Mouse (Mus musculus): ENCODE results near the gene Cacna2d3. TPM values are rescaled to one million over a fixed set of nuclear protein-coding genes. Genes with fewer than 3 reads are reported as not detected.

Gene Cacna2d3
- total and polyA plus RNA-seq, 3 experiments, result 0.61 to 0.78 (median 0.70) TPM

DNA sequence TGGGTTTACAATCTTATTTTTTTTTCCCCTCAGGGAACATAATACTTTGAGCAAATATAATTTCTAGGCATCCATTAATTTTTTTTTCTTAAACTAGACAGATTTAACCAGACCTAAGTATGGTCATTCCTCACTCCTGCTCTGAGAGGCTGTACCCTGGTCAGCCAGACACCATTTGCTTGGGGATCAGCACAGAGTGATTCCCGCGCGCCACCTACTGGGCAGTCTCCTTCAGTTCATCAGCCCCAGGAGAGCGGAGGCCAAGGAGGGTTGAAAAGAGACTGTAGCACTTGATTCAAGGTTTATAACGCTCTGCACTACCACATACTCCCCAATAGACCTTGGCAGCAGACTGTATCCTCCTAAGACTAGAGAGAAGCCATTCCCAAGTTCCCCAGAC is 631.6 kb downstream of the Cacna2d3 start:
- H3K9ac ChIP-seq (ENCODE audit: low read depth, low read length), result no peak overlapping the region

DNA sequence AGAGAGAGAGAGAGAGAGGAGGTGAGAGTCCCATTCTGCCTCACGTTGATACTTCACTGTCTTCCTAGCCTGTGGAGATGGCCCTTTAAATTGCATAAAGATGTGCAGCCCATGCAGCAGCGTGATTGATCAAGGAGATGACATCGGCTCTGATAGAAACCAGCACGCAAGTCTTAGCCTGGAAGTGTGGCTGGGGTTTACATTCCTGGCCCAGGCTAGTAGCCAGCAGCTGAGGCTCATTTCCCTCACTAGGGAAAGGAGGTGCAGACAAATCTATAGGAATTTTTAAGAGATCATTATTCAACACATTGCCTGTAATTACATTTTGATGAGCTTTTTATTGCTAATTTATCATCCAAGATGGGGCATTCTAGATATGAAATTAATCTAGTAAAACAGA is 635.1 kb downstream of the Cacna2d3 start:
- Histone ChIP-seq H3K9ac (ENCODE audit: low read depth, low read length) (no peak overlapping the region), H3K79me2 (replicated peaks; ENCODE audit: control insufficient read depth, insufficient read depth, low read length) (no peaks in the 10 kb centered on the region), H3K27me3 (ENCODE audit: control insufficient read depth, insufficient read depth, low read length) (no peaks in the 10 kb centered on the region), H3K27ac (no peak overlapping the region), H3K36me3 (ENCODE audit: control insufficient read depth, insufficient read depth, low read length) (no peaks in the 10 kb centered on the region), H3K4me1 (ENCODE audit: control insufficient read depth, insufficient read depth, low read length) (no peaks in the 10 kb centered on the region), H3K4me3 (no peak overlapping the region)
- intact Hi-C loops (cut with DNase I), result no loop called here
- TF ChIP-seq POLR2A (IDR thresholded peaks at IDR 0.05; ENCODE audit: insufficient read depth, low read depth, low read length) (no peak), EP300 (IDR thresholded peaks at IDR 0.05; ENCODE audit: insufficient read depth, low read depth, low read length) (no peak), CTCF (IDR thresholded peaks at IDR 0.05) (no peak)
- 47% methylated on average over 4 of the region's 4 CpGs for WGBS
- DNase-seq, result no peak

More for the DNA sequence above, 631.6 kb downstream of the Cacna2d3 start:
- DNase-seq, result peak; percentile 57 to 74
- no peaks in the 10 kb centered on the region for H3K4me1 ChIP-seq (ENCODE audit: control insufficient read depth, insufficient read depth, low read length)
- WGBS, result 6% methylated on average over 5 of the region's 5 CpGs
- H3K36me3 ChIP-seq (ENCODE audit: control insufficient read depth, insufficient read depth, low read length), result no peaks in the 10 kb centered on the region
- no peak overlapping the region for H3K4me3 ChIP-seq
- H3K79me2 ChIP-seq (replicated peaks; ENCODE audit: control insufficient read depth, insufficient read depth, low read length), result no peaks in the 10 kb centered on the region
- H3K27me3 ChIP-seq (ENCODE audit: control insufficient read depth, insufficient read depth, low read length), result 0 out of 2 replicates have a peak, but pooled peaks cover 3% of the 10 kb centered on the region
- TF ChIP-seq POLR2A (IDR thresholded peaks at IDR 0.05; ENCODE audit: insufficient read depth, low read depth, low read length) (no peak), EP300 (IDR thresholded peaks at IDR 0.05; ENCODE audit: insufficient read depth, low read depth, low read length) (0 out of 2 replicates have a peak, but pooled peaks have one; percentile 25), CTCF (IDR thresholded peaks at IDR 0.05) (peak; percentile 84)
- intact Hi-C loops (cut with DNase I), result loop anchor here (5.0 to 10.0 kb wide), 5 partner anchors 143 to 1285 kb away; no protein-coding TSS in a partner anchor
- H3K27ac ChIP-seq, result no peak overlapping the region

DNA sequence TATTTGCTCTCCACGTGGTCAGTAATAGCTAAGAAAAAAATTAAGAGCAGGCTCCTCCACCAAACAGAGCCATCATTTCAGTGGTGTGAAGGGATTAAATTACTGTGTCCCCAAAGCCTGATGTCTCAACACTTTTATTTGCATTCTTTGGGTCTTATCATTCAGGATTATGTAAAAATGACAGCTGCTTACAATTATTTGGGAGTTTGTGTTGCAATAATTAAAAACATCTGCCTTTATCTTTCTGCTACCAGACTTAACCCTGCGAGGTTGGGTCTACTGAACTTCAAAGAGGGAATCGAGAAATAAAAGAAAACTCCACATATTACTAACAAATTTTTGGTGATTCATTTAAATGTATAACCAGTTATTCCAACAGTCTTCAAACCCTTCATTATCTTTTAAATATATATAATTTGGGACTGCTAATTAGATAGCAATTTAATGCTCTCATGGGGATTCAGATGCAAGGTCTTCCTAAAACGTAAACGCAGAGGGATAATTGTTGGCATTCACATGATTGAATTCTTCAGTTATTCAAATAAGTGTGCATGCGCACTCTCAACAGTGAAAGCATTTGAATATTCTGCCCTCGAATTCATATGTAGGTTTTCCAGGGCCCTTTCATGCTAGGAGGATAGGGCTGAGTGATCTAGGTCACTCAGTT is 636.0 kb downstream of the Cacna2d3 start:
- Histone ChIP-seq H3K27me3 (ENCODE audit: control insufficient read depth, insufficient read depth, low read length) (no peaks in the 10 kb centered on the region), H3K4me3 (no peak overlapping the region), H3K79me2 (replicated peaks; ENCODE audit: control insufficient read depth, insufficient read depth, low read length) (no peaks in the 10 kb centered on the region), H3K9ac (ENCODE audit: low read depth, low read length) (no peak overlapping the region), H3K4me1 (ENCODE audit: control insufficient read depth, insufficient read depth, low read length) (no peaks in the 10 kb centered on the region), H3K36me3 (ENCODE audit: control insufficient read depth, insufficient read depth, low read length) (no peaks in the 10 kb centered on the region), H3K27ac (no peak overlapping the region)
- TF ChIP-seq EP300 (IDR thresholded peaks at IDR 0.05; ENCODE audit: insufficient read depth, low read depth, low read length), result no peak
- no peak for TF ChIP-seq CTCF (IDR thresholded peaks at IDR 0.05)
- no peak for TF ChIP-seq POLR2A (IDR thresholded peaks at IDR 0.05; ENCODE audit: insufficient read depth, low read depth, low read length)
- intact Hi-C loops (cut with DNase I), result no loop called here
- WGBS, result 71% methylated on average over 7 of the region's 7 CpGs
- DNase-seq, result no peak

DNA sequence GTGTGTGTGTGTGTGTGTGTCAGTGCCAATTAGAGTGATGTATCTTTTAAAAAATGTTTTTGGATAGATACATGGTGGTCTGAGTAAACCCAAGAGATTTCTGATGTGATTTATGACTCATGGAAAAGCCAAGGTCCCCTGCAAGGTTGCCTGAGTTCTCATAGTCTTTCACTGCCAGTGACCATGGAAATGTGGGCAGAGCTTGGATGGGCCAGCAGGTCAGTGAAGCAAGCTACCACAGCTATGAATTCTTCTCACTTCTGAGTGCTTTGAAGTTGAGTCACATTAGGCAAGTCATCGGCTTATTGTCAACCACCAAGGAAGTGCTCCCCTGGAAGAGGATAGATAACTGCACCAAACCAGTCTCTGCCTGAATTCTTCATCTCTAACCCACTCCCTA is 639.5 kb downstream of the Cacna2d3 start:
- Histone ChIP-seq H3K4me3 (no peak overlapping the region), H3K4me1 (ENCODE audit: control insufficient read depth, insufficient read depth, low read length) (no peaks in the 10 kb centered on the region), H3K79me2 (replicated peaks; ENCODE audit: control insufficient read depth, insufficient read depth, low read length) (no peaks in the 10 kb centered on the region), H3K36me3 (ENCODE audit: control insufficient read depth, insufficient read depth, low read length) (no peaks in the 10 kb centered on the region), H3K9ac (ENCODE audit: low read depth, low read length) (no peak overlapping the region), H3K27me3 (ENCODE audit: control insufficient read depth, insufficient read depth, low read length) (no peaks in the 10 kb centered on the region), H3K27ac (no peak overlapping the region)
- WGBS, result 66% methylated on average over 1 of the region's 1 CpGs
- DNase-seq, result no peak
- intact Hi-C loops (cut with DNase I), result no loop called here
- TF ChIP-seq POLR2A (IDR thresholded peaks at IDR 0.05; ENCODE audit: insufficient read depth, low read depth, low read length) (no peak), EP300 (IDR thresholded peaks at IDR 0.05; ENCODE audit: insufficient read depth, low read depth, low read length) (no peak)

DNA sequence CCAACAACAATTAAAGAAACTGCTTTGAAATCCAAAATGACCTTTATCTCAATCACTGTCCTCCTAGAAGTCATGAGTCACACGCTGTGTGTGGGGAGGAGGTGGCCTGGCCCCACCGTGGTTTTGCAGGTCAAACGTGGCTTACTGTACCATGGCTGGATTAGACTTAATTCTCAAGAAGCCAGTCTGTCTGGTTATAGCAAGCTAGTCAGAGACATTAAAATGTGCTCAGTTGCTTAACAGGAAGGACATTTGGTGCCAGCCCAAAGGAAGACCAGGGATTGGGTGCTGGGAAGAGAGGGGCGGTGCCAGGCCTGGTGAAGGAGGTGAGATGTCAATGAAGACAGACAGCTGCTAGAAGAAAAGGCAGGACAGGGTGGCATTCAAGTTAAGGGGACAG is 641.0 kb downstream of the Cacna2d3 start:
- Histone ChIP-seq H3K79me2 (replicated peaks; ENCODE audit: control insufficient read depth, insufficient read depth, low read length) (no peaks in the 10 kb centered on the region), H3K4me1 (ENCODE audit: control insufficient read depth, insufficient read depth, low read length) (no peaks in the 10 kb centered on the region), H3K36me3 (ENCODE audit: control insufficient read depth, insufficient read depth, low read length) (no peaks in the 10 kb centered on the region), H3K9ac (ENCODE audit: low read depth, low read length) (no peak overlapping the region), H3K27me3 (ENCODE audit: control insufficient read depth, insufficient read depth, low read length) (no peaks in the 10 kb centered on the region), H3K4me3 (no peak overlapping the region), H3K27ac (no peak overlapping the region)
- WGBS, result 71% methylated on average over 4 of the region's 4 CpGs
- TF ChIP-seq EP300 (IDR thresholded peaks at IDR 0.05; ENCODE audit: insufficient read depth, low read depth, low read length), result no peak
- TF ChIP-seq CTCF (IDR thresholded peaks at IDR 0.05), result no peak
- no peak for TF ChIP-seq POLR2A (IDR thresholded peaks at IDR 0.05; ENCODE audit: insufficient read depth, low read depth, low read length)
- DNase-seq, result no peak
- intact Hi-C loops (cut with DNase I), result no loop called here

DNA sequence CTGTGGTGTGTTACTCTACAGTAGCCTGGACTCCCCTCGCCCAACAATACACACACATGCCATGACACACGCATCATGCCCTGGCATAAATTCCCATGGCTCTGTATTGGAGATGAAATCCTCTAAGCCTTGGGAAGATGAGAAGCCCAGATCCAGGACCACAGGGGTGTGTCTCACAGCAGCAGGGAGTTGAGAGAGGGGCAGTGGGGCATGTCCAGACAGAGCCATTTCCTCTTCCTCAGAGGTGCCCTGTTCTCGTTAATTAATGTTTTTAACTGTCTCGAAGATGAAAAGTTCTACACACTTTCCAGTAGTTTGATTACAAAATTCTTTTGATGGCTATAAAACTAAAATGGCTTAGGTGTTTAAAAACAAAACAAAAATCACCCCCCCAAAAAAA is 641.4 kb downstream of the Cacna2d3 start:
- H3K4me3 ChIP-seq, result no peak overlapping the region
- H3K36me3 ChIP-seq (ENCODE audit: control insufficient read depth, insufficient read depth, low read length), result no peaks in the 10 kb centered on the region
- 80% methylated on average over 4 of the region's 4 CpGs for WGBS
- H3K9ac ChIP-seq (ENCODE audit: low read depth, low read length), result no peak overlapping the region
- no peak overlapping the region for H3K27ac ChIP-seq
- intact Hi-C loops (cut with DNase I), result no loop called here
- H3K4me1 ChIP-seq (ENCODE audit: control insufficient read depth, insufficient read depth, low read length), result no peaks in the 10 kb centered on the region
- DNase-seq, result no peak
- no peaks in the 10 kb centered on the region for H3K79me2 ChIP-seq (replicated peaks; ENCODE audit: control insufficient read depth, insufficient read depth, low read length)
- TF ChIP-seq POLR2A (IDR thresholded peaks at IDR 0.05; ENCODE audit: insufficient read depth, low read depth, low read length), result no peak
- no peak for TF ChIP-seq CTCF (IDR thresholded peaks at IDR 0.05)
- no peak for TF ChIP-seq EP300 (IDR thresholded peaks at IDR 0.05; ENCODE audit: insufficient read depth, low read depth, low read length)
- no peaks in the 10 kb centered on the region for H3K27me3 ChIP-seq (ENCODE audit: control insufficient read depth, insufficient read depth, low read length)
